Mouse (Mus musculus) embryonic facial prominence, embryonic 11.5 days (tissue): ENCODE data around the gene Rfx4. TPM values are rescaled to one million over a fixed set of nuclear protein-coding genes. Genes with fewer than 3 reads are reported as not detected.
A peak's percentile ranks its signal among the peaks of the same experiment; 100 is the strongest.

ENCODE experiments used
- ATAC-seq: fragments of 200-750 bp; cut with Nextera tagmentation; replicated peaks from 2 replicates; pipeline ENCODE4 v1.8.0; 2017; ENCODE audit warnings: low read depth; ENCODE audit not compliant: insufficient number of reproducible peaks, low FRiP score, low TSS enrichment
- DNase-seq: peaks from one replicate; pipeline ENCODE4 v3.0.0-alpha.2; 2015; ENCODE audit warnings: low spot score
- H3K27ac ChIP-seq: fragments of 300-500 bp; sonication (generic); replicated peaks from 2 replicates; pipeline ENCODE4 v1.5.1; 2014; ENCODE audit warnings: mild to moderate bottlenecking, low read depth, low read length, control low read depth
- H3K27me3 ChIP-seq: fragments of 300-500 bp; sonication (generic); 2 replicates; pipeline ENCODE4 v1.6.1; 2014; ENCODE audit warnings: mild to moderate bottlenecking, low read length, moderate library complexity, mixed read lengths; ENCODE audit not compliant: control insufficient read depth, insufficient read depth
- H3K36me3 ChIP-seq: fragments of 300-500 bp; sonication (generic); replicated peaks from 2 replicates; pipeline ENCODE4 v1.6.1; 2014; ENCODE audit warnings: low read depth, mild to moderate bottlenecking, low read length, moderate library complexity, mixed read lengths; ENCODE audit not compliant: control insufficient read depth, insufficient read depth
- H3K4me1 ChIP-seq: fragments of 300-500 bp; sonication (generic); 2 replicates; pipeline ENCODE4 v1.6.1; 2014; ENCODE audit warnings: low read length, mixed read lengths; ENCODE audit not compliant: control insufficient read depth, insufficient read depth
- H3K4me2 ChIP-seq: fragments of 300-500 bp; sonication (generic); 2 replicates; pipeline ENCODE4 v1.6.1; 2014; ENCODE audit warnings: low read depth, mild to moderate bottlenecking, control low read depth, low read length, moderate library complexity
- H3K4me3 ChIP-seq: fragments of 300-500 bp; sonication (generic); 2 replicates; pipeline ENCODE4 v1.5.1; 2014; ENCODE audit warnings: low read depth, low read length, control low read depth
- H3K9ac ChIP-seq: fragments of 300-500 bp; sonication (generic); replicated peaks from 2 replicates; pipeline ENCODE4 v1.6.1; 2014; ENCODE audit warnings: mild to moderate bottlenecking, control low read depth, low read length
- H3K9me3 ChIP-seq: fragments of 300-500 bp; sonication (generic); replicated peaks from 2 replicates; pipeline ENCODE4 v1.6.1; 2016; ENCODE audit warnings: mild to moderate bottlenecking, low read length, inconsistent platforms, mixed read lengths; ENCODE audit not compliant: control insufficient read depth
- WGBS: fragments of 180-500 bp; shearing (Covaris S2); extraction: QIAGEN DNeasy Blood & Tissue Kit; methylation state at CpG from one replicate; pipeline ENCODE4 v1.1.7; 2014; 5-methylcytosine and 5-hydroxymethylcytosine counted together
- polyA plus RNA-seq: library from polyadenylated mRNA; unstranded; fragments of >200 nt; fragmentation: Nextera tagmentation; extraction: Ambion mirVana; gene quantifications from 2 replicates; pipeline ENCODE4 v1.2.1, GENCODE M21; 2014

Gene Rfx4
- polyA plus RNA-seq, 1 experiment from 2014 or later, result 5.2 TPM

- no peak overlapping the region for H3K4me3 ChIP-seq
- H3K9me3 ChIP-seq, result no peaks in the 10 kb centered on the region
- ATAC-seq, result no peak
- WGBS, result 86% methylated on average over 9 of the region's 9 CpGs
- H3K27me3 ChIP-seq, result no peaks in the 10 kb centered on the region
- H3K4me2 ChIP-seq, result no peak overlapping the region
- no peaks in the 10 kb centered on the region; the same call in 1 of the 2 replicates for H3K36me3 ChIP-seq
- no peaks in the 10 kb centered on the region for H3K4me1 ChIP-seq
- H3K27ac ChIP-seq, result no peak overlapping the region
- no peak overlapping the region for H3K9ac ChIP-seq
- DNase-seq, result no peak
Measured at GRCm38 (mm10) chr10:84730956-84731355, 24.9 kb upstream of the Rfx4 start.

- no peaks in the 10 kb centered on the region for H3K27me3 ChIP-seq
- H3K27ac ChIP-seq, result no peak overlapping the region
- no peak for ATAC-seq
- H3K4me3 ChIP-seq, result no peak overlapping the region
- no peaks in the 10 kb centered on the region for H3K4me1 ChIP-seq
- WGBS, result 71% methylated on average over 6 of the region's 6 CpGs
- H3K9me3 ChIP-seq, result no peaks in the 10 kb centered on the region
- no peak overlapping the region for H3K9ac ChIP-seq
- H3K36me3 ChIP-seq, result no peaks in the 10 kb centered on the region
- DNase-seq, result peak; percentile 25
- no peak overlapping the region for H3K4me2 ChIP-seq
Measured at GRCm38 (mm10) chr10:84733511-84733910, 22.4 kb upstream of the Rfx4 start.

- Histone ChIP-seq H3K9ac (peak overlapping the region; percentile 22), H3K4me1 (peaks cover 4% of the 10 kb centered on the region), H3K27me3 (peaks cover 59% of the 10 kb centered on the region), H3K27ac (no peak overlapping the region), H3K4me3 (peak overlapping the region; percentile 24), H3K36me3 (no peaks in the 10 kb centered on the region; the same call in 1 of the 2 replicates), H3K4me2 (peak overlapping the region; percentile 67), H3K9me3 (no peaks in the 10 kb centered on the region)
- DNase-seq, result peak; percentile 75
- under 1% methylated on average over 62 of the region's 66 CpGs for whole genome bisulfite sequencing
- ATAC-seq, result peak; percentile 53
Measured at GRCm38 (mm10) chr10:84754851-84755785, 744 bp upstream of the Rfx4 start.

- Histone ChIP-seq H3K9ac (peak overlapping the region; percentile 34; the same call in 1 of the 2 replicates), H3K27me3 (peaks cover 65% of the 10 kb centered on the region), H3K4me3 (peak overlapping the region; percentile 32), H3K27ac (no peak overlapping the region), H3K4me2 (peak overlapping the region; percentile 41), H3K36me3 (no peaks in the 10 kb centered on the region), H3K9me3 (no peaks in the 10 kb centered on the region), H3K4me1 (peaks cover 4% of the 10 kb centered on the region)
- ATAC-seq (no peak), DNase-seq (peak; percentile 64)
- under 1% methylated on average over 42 of the region's 42 CpGs for whole genome bisulfite sequencing
Measured at GRCm38 (mm10) chr10:84756435-84757095, 703 bp downstream of the Rfx4 start.

- H3K9ac ChIP-seq, result no peak overlapping the region
- no peaks in the 10 kb centered on the region for H3K36me3 ChIP-seq
- H3K27ac ChIP-seq, result no peak overlapping the region
- H3K4me2 ChIP-seq, result no peak overlapping the region; the same call in 1 of the 2 replicates
- DNase-seq (peak; percentile 21), ATAC-seq (no peak)
- no peaks in the 10 kb centered on the region for H3K9me3 ChIP-seq
- peak overlapping the region; percentile 18 for H3K4me3 ChIP-seq
- peaks cover 68% of the 10 kb centered on the region for H3K27me3 ChIP-seq
- WGBS, result 2% methylated on average over 22 of the region's 22 CpGs
- peaks cover 4% of the 10 kb centered on the region for H3K4me1 ChIP-seq
Measured at GRCm38 (mm10) chr10:84757426-84758199, 1.8 kb downstream of the Rfx4 start.

GRCm38 (mm10) chr10:84758200-84758468, 2.3 kb downstream of the Rfx4 start:
- no peak overlapping the region for H3K9ac ChIP-seq
- H3K9me3 ChIP-seq, result no peaks in the 10 kb centered on the region
- H3K4me3 ChIP-seq, result no peak overlapping the region
- DNase-seq (peak; percentile 26), ATAC-seq (no peak)
- 4% methylated on average over 5 of the region's 5 CpGs for WGBS
- H3K4me2 ChIP-seq, result no peak overlapping the region
- H3K36me3 ChIP-seq, result no peaks in the 10 kb centered on the region
- no peak overlapping the region for H3K27ac ChIP-seq
- peaks cover 64% of the 10 kb centered on the region for H3K27me3 ChIP-seq
- H3K4me1 ChIP-seq, result peaks cover 4% of the 10 kb centered on the region

GRCm38 (mm10) chr10:84758483-84759431, 2.9 kb downstream of the Rfx4 start:
- H3K36me3 ChIP-seq, result no peaks in the 10 kb centered on the region
- H3K4me1 ChIP-seq, result peaks cover 4% of the 10 kb centered on the region
- under 1% methylated on average over 51 of the region's 51 CpGs for WGBS
- H3K27ac ChIP-seq, result no peak overlapping the region
- 0 out of 2 replicates have a peak overlapping the region, but pooled peaks have one; percentile 29 for H3K9ac ChIP-seq
- H3K9me3 ChIP-seq, result no peaks in the 10 kb centered on the region
- H3K4me2 ChIP-seq, result peak overlapping the region; percentile 5; the same call in 1 of the 2 replicates
- DNase-seq (peak; percentile 49), ATAC-seq (no peak)
- no peak overlapping the region for H3K4me3 ChIP-seq
- H3K27me3 ChIP-seq, result peaks cover 61% of the 10 kb centered on the region
